Mouse (Mus musculus) telencephalon, adult 2 months (tissue): ENCODE results near the gene Brwd1.
"Not testable (repeated sequence)": the region's sequence is repeated elsewhere in the genome, so short reads cannot be mapped to it uniquely, and the experiment has no call there.

Source experiments
- DNase-seq: peaks from one replicate; pipeline ENCODE4 v3.0.0-alpha.2; 2011; ENCODE audit warnings: low read depth, low spot score

The Brwd1 gene

DNA sequence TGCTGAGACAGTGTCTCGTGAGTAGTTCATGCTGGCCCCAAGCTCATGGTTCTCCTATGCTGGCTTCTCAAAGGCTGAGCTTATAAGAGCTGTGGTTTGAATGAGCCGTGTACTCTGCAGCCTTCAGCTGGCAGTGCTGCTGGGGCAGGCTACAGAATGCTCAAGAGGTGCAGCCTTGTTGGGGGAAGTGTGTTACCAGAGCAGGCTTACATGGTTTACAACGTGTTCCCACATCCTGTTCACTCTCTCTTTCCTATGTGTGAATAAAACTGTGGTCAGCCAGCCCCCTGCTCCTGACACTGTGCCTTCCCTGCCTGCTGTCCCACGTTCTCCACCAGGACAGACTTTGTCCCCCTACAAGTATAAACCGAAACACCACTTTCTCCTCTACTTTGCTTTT lies 97.4 kb downstream of the Brwd1 start:
- no peak for DNase-seq

DNA sequence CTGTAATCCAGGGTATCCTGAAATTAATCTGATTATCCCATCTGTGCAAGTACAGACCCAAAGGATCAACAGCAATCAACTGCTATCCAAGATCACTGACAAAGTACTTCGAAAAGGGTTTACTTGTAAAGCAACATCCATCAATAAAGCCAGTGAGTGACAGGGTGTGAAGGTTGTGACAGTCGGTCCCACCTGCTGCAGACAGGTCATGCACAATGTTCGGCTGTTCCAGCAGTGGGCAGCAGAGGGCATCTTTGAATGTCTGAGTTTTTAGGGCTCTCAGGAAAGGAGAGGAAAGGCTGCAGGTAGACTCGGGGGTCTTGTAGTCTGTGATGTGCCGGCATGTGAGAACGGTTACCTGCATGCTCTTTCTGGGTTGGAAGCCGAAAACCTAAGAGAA lies 98.7 kb downstream of the Brwd1 start:
- no peak for DNase-seq

DNA sequence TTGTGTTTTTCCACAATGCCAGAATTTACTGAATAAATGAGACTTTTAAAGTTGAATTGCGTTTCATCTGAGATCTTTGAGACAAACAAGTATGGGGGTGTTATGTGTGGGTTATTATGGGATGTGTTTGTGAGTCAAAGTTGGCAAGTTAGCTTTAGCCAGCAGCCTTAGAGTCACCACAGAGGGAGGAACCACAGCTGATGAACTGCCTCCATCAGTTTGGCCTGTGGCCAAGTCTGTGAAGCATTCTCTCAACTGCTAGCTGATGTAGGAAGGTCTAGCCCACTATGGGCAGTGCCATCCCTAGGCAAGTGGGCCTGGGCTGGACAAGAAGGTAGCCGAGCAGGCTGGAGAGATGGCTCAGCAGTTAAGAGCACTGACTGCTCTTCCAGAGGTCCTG lies 111.5 kb downstream of the Brwd1 start:
- DNase-seq: no peak

DNA sequence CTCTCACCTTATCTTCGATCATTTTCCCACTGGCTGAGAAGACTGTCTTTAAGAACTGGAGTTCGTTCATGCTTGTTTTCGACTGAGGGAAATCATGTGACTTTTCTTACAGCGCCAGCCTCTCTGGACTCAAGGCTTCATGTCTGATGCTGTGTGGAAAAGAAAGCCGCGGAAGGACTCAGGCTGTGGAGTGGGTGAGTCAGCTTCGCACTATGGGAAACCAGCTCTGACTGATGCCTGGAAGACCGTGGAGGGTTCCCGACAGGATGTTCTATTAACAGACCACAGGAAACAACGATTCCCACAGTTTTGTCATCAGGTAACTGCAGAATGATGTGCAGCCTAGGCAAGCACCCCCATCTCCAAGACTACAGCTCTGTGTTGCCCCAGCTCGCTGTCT lies 114.9 kb downstream of the Brwd1 start:
- no peak for DNase-seq

DNA sequence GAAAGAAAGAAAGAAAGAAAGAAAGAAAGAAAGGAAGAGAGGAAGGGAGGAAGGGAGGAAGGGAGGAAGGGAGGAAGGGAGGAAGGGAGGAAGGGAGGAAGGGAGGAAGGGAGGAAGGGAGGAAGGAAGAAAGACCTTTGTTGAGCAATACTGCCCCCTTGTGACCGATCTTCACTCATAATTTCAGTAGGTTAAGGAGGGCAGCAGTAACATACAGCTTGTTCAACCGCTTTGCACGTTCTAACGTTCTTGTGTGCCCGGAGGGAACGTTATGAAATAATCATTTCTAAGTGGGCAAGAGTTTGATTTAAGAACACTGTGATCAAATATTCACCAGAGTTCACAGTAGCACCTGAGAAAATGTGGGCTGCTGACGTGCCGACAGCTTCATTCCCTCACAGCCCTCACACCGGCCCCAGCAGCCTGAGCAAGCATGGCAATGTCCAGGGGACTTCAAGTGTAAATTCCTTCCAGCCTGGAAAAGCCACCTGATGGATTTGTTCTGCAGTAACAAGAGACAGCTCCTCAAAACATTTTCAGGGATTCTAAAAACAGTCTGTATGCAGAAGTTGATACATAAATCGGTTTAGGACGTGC lies 117.8 kb downstream of the Brwd1 start:
- DNase-seq: peak; percentile 31

DNA sequence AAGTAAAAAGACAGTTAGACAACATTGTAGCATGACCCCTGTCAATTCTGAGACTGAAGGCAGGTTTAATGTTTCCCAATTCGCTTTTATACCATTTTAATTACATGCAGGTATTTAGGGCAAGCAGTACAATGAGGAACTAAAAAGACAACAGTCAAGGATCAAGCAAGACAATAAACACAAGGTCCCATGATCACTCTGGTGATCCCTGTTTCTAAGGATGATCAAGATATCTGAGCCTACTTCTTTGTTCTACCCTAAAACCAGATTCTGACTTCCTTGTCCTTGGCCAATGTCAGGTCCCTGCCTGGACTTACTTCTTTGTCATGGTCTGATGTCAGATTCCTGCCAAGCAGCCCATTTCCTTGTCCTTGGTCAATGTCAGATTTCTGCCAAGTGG lies 120.8 kb downstream of the Brwd1 start:
- DNase-seq: not testable (repeated sequence)

DNA sequence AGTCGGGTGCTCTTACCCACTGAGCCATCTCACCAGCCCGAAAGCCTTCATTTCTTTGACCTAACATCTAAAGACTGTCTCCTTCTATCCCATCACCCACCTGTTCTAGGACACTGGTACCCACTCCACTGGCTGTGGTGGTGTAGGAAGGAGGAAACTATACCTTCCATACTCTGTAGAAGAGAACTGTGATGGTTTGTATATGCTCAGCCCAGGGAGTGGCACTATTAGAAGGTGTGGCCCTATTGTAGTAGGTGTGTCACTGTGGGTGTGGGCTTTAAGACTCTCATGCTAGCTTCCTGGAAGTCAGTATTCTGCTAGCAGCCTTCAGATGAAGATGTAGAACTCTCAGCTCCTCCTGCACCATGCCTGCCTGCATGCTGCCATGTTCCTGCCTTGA lies 121.6 kb downstream of the Brwd1 start:
- DNase-seq: not testable (repeated sequence)

DNA sequence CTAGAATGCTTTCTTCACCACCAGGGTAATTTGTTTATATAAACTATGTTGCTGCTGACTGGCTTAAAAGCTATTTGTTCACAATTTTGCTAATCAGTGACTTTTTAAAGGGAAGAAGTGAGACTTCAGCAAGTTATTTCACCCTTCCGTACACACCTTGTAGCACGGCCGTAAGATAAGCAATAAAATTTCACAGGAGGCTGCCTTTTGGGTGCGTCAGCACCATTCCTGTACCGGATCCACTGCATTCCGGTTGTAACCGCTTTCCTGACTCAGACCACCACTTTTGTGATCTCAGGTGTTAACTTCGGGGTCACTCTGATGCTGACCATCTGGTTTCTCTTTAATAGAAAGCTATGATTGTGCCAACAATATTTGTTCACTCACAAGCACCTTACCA lies 124.2 kb downstream of the Brwd1 start:
- no peak for DNase-seq

DNA sequence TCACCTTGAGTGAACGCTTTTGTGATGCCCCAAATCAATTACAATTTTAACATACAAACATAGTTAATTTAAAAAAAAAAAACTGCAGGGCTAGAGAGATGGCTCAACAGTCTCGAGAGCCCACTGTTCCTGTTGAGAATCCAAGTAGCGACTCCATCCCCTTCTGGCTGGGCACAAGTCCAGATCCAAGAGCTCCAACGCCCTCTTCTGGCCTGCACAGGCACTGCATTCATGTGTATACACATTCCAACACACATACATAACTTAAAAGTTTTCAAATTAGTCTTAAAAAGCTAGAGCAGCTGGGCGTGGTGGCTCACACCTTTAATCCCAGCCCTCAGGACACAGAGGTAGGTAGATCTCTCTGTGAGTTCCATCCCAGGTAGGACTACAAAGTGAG lies 125.7 kb downstream of the Brwd1 start:
- DNase-seq: no peak

DNA sequence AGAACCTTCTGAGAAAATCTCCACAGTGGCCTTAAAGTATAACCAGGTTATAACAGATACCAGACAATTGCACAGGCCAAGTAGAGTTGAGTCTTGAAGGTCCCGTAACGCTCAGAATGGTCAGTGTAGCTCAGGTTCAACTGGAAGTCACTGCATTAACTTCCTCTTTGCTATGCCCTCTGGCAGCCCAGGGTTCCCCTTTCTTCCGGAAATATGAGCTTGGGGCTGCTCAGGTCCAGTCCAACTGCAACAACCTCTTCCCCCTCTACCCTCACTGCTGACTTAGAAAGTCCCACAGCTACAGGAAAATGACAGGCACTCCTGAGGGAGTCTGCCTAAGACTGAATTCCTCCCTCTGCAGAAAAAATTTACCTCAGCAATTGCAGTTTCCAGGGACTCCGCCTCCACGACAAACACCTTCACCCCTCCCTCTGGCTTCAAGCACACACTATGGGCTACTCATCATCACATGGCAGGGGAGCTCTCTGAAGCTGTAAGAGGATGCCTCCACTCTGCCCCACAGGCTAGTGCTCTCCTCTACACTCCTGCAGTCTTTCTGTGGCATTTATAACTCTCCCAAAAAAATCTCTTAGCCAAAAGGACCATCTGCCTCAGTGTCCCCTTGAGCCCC lies 126.5 kb downstream of the Brwd1 start:
- DNase-seq: no peak

DNA sequence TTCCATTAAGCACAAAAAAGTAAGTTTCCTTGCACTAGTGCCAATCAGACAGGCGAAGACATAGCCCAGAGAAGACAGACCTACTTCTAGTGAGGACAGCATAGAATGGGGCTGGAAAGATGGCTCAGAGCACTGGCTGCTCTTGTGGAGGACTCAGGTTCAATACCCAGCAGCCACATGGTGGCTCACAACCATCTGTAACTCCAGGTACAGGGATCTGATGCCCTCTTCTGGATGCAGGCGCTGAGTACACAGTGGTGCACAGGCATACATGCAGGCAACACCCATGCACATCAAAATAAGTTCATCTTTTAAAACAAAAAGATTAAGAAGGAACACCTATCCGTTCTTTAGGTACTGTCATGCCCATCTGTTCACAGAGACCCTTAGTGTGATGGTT lies 128.0 kb downstream of the Brwd1 start:
- no peak for DNase-seq

DNA sequence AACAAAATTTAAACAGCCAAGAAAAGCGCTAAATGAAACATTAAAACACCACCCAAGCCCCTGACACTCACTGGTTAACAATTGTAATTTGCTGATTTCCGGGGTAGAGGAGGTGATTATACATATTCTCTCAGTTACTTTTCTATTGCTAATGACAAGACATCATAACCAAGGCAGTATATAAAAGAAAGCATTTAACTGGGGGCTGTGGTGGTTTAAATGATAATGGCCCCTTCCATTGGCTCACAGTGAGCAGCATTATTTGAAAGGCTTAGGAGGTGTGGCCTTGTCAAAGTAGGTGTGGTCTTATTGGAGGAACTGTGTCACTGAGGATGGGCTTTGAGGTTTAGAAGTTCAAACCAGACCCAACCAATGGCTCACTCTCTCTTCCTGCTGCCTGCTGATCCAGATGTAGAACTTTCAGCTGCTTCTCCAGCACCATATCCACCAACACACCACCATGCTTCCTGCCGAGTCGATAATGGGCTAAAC lies 129.1 kb downstream of the Brwd1 start:
- no peak for DNase-seq

DNA sequence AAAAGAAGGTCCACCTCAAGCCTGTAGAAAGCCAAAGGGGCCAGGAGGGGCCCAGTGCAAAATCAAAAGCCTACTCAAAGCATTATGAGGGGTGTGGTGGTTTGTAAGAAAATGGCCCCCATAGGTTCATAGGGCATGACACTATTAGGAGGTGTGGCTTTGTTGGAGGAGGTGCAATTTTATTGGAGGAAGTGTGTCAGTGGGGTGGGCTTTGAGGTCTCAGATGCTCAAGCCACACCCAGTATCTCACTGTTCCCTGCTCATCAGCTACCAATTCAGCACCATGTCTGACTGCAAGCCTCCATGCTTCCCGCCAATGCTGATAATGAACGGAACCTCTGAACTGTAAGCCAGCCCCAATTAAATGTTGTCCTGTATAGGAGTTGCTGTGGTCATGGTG lies 130.9 kb downstream of the Brwd1 start:
- DNase-seq: no peak

DNA sequence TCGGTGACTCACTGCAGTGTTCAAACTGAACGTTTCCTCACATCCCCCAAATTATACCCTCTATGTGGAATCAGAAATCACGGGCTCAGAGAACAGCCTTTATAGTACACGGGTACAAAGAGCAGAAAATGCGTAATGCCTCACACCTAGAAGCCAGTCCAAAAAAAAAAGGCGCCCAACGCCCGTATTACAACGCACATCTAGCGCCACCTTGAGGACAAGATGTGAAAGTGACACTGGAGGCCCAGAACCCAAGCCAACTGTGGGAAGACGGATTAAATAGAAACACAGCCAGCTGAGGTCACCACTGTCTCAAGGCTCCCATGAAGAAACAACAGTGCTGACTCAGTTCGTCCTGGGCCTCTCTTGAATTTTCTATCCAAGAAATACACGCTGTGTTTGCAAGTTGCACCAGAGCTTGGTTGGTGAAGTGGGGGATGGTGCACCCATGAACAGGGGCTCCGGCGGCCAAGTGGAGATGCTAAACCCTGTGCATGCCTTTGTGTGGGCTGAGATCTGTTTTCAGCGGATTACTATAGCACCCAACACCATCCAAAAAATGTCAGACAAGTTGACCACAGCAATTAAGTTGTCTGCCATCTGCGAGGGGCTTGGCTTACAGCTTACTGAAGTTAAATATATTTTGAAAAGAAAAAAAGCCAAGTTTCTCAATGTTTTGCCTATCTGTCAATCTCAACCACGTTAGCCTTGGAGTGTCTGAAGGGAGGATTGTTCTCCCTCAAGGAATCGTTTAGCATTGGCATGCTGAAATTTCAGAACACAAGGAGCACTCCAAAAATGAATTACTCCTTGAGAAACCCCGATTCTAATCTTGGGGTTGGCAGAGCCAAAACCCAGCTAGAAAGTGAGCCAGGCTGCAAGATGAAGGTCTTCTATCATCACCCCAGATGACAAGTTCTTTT lies 136.7 kb downstream of the Brwd1 start:
- DNase-seq: peak; percentile 80

DNA sequence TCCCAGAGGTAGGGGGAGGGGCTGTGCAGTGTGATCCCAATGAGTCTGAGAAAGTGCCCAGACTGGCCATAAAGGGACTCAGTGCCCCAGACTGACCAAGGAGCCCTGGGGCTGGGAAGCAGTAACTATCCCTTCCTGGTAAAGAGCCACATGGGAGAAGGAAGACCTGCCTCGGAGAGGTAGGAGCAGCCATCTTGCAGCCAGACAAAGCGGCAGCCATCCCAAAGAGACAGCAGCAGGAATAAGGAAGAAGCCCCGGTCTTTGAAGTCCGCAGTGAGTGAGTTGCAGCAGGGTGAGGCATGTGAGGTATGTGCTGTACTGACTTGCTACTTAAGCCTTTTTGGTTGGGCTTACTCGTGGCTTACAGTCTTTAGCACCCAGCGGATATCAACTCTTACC lies 139.1 kb downstream of the Brwd1 start:
- DNase-seq: no peak
